Mouse (Mus musculus) kidney, adult 2 months (tissue): ENCODE measurements around the gene Adcy5.

Experiments
- CTCF ChIP-seq: fragments of 200-500 bp; conservative IDR thresholded peaks from 2 replicates; pipeline ENCODE4 v1.5.1; 2011; ENCODE audit warnings: low read depth, mild to moderate bottlenecking, control low read depth, low read length, moderate library complexity, mixed read lengths; ENCODE audit not compliant: insufficient read depth, insufficient read length
- POLR2A ChIP-seq: fragments of 200-500 bp; IDR thresholded peaks from one replicate; pipeline ENCODE4 v1.6.1; 2011; ENCODE audit warnings: low read depth, low read length, control low read depth

DNA sequence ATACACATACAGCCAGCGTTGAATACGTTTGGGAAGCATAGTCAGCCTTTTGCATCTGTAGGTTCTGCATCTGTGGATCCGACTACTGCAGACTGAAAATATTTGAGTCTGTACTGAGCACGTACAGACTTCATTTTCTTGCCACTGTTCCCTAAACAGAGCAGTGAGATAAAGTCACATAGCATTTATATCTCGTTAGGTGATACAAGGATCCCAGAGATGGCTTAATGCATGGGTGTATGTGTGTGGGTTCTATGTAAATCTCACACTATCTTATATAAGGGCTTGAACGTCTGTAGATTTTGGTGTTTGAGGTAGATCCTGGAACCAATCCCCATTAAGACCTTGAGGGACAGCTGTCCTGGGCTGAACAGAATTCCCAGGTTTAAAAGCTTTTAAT lies 10.7 kb downstream of the Adcy5 start:
- no peak for TF ChIP-seq POLR2A
- no peak for TF ChIP-seq CTCF
